Mouse (Mus musculus): ENCODE data around the gene Tor4a. TPM values are rescaled to one million over a fixed set of nuclear protein-coding genes. Genes with fewer than 3 reads are reported as not detected.

The Tor4a gene
- polyA plus RNA-seq, 1 experiment from 2014 or later = 1.6 TPM

DNA sequence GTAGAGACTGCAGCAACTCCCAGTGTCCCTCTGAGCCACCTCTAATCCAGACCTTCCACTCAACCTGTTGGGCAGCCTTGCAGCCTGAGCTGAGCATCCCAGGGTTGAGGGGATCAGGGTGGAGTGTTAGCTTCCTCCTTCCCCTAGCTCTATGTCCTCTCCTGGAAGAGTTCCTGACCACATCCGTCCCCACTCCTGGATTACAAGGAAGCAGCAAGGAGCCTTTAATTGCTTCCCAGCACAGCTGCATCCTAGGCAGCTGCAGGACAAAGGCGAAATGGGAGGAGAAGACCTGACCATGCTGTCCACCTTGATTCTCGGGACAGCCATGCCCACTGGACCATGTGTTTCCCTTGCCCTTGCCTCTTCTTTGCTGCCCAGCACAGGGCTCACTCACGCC, 19.6 kb downstream of the Tor4a start:
- peak overlapping the region; percentile 80 for H3K27ac ChIP-seq (replicated peaks)
- H3K27me3 ChIP-seq (replicated peaks) = no peaks in the 10 kb centered on the region; the same call in 1 of the 2 replicates
- peaks cover 58% of the 10 kb centered on the region for H3K4me1 ChIP-seq
- H3K36me3 ChIP-seq = no peaks in the 10 kb centered on the region
- peak overlapping the region; percentile 12; the same call in 1 of the 2 replicates for H3K4me3 ChIP-seq (replicated peaks)
- H3K4me2 ChIP-seq = peak overlapping the region; percentile 32
- 0 out of 2 replicates have a peak overlapping the region, but pooled peaks have one; percentile 8 for H3K9ac ChIP-seq (replicated peaks)
- no peaks in the 10 kb centered on the region for H3K9me3 ChIP-seq (replicated peaks)
- 26% methylated on average over 4 of the region's 4 CpGs for WGBS
- no peak for ATAC-seq (ENCODE audit: low FRiP score)

DNA sequence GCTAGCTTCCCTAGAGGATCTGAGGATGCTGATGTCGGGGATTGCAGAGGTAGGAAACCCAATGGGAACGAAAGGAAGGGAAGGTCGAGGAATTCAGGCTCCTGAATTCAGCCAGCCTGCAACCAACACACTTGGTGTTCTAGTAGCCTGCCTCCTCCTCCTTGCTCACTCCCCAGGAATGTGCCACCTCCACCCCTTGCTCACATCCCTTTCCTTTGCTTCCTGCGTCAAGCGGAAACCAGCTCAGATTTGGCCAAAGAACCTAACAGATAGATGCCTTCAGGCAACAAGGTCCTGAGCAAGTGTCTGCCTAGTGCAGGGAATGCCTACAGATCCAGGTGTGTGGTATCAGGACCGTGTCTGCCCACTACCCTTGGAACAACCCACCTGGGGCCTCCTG, 20.1 kb downstream of the Tor4a start:
- H3K27me3 ChIP-seq (replicated peaks) = no peaks in the 10 kb centered on the region; the same call in 1 of the 2 replicates
- H3K9me3 ChIP-seq (replicated peaks) = no peaks in the 10 kb centered on the region
- 60% methylated on average over 6 of the region's 6 CpGs for WGBS
- ATAC-seq (ENCODE audit: low FRiP score) = no peak
- H3K36me3 ChIP-seq = no peaks in the 10 kb centered on the region
- peak overlapping the region; percentile 32 for H3K4me2 ChIP-seq
- peaks cover 53% of the 10 kb centered on the region for H3K4me1 ChIP-seq
- H3K4me3 ChIP-seq (replicated peaks) = no peak overlapping the region
- peak overlapping the region; percentile 80 for H3K27ac ChIP-seq (replicated peaks)
- H3K9ac ChIP-seq (replicated peaks) = 0 out of 2 replicates have a peak overlapping the region, but pooled peaks have one; percentile 14

DNA sequence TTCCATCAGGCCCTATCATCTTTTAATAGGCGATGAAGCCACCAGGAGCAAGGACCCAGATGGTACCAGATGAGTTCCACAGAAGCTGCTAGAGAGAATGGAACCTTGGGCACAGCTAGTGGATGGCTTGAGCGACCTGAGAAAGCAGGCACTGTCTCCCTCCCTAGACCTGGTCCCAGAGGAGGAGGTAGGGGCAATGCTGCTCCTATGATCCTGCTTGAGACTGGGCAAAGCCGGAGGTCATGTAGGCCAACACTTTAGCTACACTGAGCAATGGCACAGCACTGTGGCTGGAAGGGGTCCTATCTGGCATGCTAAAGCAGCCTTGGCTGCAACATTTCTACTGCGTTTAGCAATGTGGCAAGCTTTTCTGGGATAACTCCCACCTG, 21.0 kb downstream of the Tor4a start:
- ATAC-seq (ENCODE audit: low FRiP score) = no peak
- H3K4me3 ChIP-seq (replicated peaks) = no peak overlapping the region
- no peaks in the 10 kb centered on the region for H3K9me3 ChIP-seq (replicated peaks)
- WGBS = 87% methylated on average over 4 of the region's 4 CpGs
- H3K9ac ChIP-seq (replicated peaks) = no peak overlapping the region
- H3K27ac ChIP-seq (replicated peaks) = no peak overlapping the region
- no peaks in the 10 kb centered on the region for H3K36me3 ChIP-seq
- H3K4me2 ChIP-seq = no peak overlapping the region
- no peaks in the 10 kb centered on the region; the same call in 1 of the 2 replicates for H3K27me3 ChIP-seq (replicated peaks)
- peaks cover 49% of the 10 kb centered on the region for H3K4me1 ChIP-seq

DNA sequence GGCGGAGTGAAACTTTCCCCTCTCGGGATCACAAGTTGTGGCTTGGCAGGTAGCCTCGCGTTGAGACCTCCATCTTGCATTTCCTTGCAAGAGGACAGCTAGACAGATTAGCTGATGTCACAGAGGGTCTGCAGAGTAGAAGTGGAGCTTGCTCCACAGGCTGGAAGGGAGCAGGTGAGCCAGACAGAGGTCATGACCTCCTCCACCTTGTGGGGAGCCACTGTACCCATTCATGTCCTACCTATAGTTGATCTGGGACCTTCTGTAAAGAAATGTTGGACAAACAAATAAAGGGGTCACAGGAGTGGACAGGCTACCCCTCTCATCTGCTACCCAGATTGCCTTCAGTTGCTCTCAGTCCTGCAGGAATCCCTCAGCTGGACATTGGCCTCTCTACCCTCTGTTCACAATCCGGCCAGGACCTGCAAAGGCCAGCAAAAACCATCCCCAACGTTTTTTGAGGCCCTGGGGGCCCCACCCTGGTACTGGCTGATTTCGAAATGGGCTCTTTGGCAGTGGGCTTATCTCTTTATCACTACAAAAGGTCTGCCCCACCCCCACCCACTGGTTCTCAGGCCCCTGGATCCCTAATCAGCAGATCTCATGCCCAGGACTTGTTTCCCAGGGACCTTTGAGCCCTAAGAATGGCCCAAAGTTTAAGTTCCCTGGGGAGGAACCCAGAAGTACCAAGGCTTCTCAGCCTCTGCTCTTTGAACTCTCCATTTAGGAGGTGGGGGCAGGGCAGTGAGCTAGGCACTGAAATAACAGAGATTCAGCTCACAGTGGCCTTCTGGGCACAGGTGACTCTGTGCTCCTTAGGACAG, 21.6 kb downstream of the Tor4a start:
- ATAC-seq (ENCODE audit: low FRiP score) = no peak
- no peak overlapping the region for H3K9ac ChIP-seq (replicated peaks)
- no peaks in the 10 kb centered on the region for H3K36me3 ChIP-seq
- no peak overlapping the region for H3K4me3 ChIP-seq (replicated peaks)
- no peaks in the 10 kb centered on the region; the same call in 1 of the 2 replicates for H3K27me3 ChIP-seq (replicated peaks)
- 68% methylated on average over 7 of the region's 7 CpGs for WGBS
- no peaks in the 10 kb centered on the region for H3K9me3 ChIP-seq (replicated peaks)
- H3K27ac ChIP-seq (replicated peaks) = no peak overlapping the region
- H3K4me2 ChIP-seq = no peak overlapping the region
- peaks cover 52% of the 10 kb centered on the region for H3K4me1 ChIP-seq

DNA sequence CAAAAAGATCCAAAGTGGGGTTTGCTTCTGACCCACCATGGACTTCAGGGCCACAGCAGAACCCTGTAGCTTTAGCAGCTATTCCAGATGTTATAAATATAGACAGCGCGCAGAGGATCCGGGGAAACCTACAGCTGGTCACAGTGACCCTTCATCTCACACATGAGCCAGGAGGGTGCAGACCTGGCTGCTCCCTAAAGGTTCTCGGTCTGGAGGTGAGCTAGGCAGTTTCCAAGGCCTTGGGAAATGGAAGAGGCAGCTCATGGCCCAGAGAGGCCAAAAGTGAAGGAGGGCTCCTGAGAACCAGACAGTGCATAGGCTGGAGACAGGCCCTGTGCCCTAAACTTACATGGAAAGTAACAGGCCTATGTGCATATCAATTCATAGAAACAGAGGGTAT, 22.9 kb downstream of the Tor4a start:
- Histone ChIP-seq H3K27ac (replicated peaks) (no peak overlapping the region), H3K36me3 (no peaks in the 10 kb centered on the region), H3K4me3 (replicated peaks) (no peak overlapping the region), H3K9me3 (replicated peaks) (no peaks in the 10 kb centered on the region), H3K4me2 (no peak overlapping the region), H3K27me3 (replicated peaks) (no peaks in the 10 kb centered on the region), H3K9ac (replicated peaks) (no peak overlapping the region), H3K4me1 (peaks cover 53% of the 10 kb centered on the region)
- no peak for ATAC-seq (ENCODE audit: low FRiP score)
- WGBS = 98% methylated on average over 4 of the region's 4 CpGs

DNA sequence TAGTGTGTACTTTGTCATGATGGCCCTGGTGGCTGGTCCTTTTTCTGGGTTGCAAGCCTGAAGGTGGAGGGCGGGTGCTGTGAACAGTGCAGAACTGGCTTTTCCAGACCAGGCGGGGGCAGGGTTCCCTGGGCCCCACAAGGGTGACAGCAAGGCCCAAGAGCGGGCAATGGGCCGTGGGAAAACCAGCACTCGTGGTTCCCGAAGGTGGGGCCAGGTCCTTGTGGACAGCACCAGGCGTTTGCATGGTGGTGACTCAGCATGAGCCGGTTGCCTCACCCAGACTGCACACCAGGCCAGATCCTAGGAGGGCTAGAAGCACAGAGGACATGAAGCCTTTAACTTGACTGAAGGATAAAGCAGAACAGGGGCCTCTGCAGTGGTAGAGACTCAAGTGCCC, 24.1 kb downstream of the Tor4a start:
- Histone ChIP-seq H3K9me3 (replicated peaks) (no peaks in the 10 kb centered on the region), H3K36me3 (no peaks in the 10 kb centered on the region), H3K27ac (replicated peaks) (no peak overlapping the region), H3K4me2 (no peak overlapping the region), H3K9ac (replicated peaks) (no peak overlapping the region), H3K4me1 (peaks cover 50% of the 10 kb centered on the region), H3K4me3 (replicated peaks) (no peak overlapping the region), H3K27me3 (replicated peaks) (no peaks in the 10 kb centered on the region)
- ATAC-seq (ENCODE audit: low FRiP score) = no peak
- WGBS = 72% methylated on average over 8 of the region's 8 CpGs

DNA sequence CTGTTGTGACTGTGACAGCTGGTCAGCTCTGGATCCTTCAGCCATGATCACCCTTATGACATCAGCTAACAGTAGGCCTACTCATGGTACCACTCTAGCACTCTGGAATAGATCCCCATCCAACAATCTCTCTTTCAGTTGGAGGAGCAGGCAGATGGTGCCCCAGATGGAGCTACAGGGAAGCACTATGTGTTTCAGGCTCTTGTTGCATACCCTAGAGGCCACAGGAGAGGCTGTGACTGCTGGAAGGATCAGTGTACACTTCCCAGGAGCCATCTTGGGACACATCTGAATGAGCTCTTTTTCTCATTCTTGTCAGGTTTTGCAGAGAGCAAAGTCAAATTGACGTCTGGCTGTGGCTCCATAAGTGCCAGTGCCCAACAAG, 24.9 kb downstream of the Tor4a start:
- H3K9ac ChIP-seq (replicated peaks) = no peak overlapping the region
- no peaks in the 10 kb centered on the region for H3K9me3 ChIP-seq (replicated peaks)
- no peaks in the 10 kb centered on the region for H3K36me3 ChIP-seq
- no peak overlapping the region for H3K27ac ChIP-seq (replicated peaks)
- H3K4me2 ChIP-seq = no peak overlapping the region
- no peaks in the 10 kb centered on the region for H3K27me3 ChIP-seq (replicated peaks)
- H3K4me3 ChIP-seq (replicated peaks) = no peak overlapping the region
- ATAC-seq (ENCODE audit: low FRiP score) = no peak
- 48% methylated on average over 1 of the region's 1 CpGs for WGBS
- peaks cover 43% of the 10 kb centered on the region for H3K4me1 ChIP-seq

DNA sequence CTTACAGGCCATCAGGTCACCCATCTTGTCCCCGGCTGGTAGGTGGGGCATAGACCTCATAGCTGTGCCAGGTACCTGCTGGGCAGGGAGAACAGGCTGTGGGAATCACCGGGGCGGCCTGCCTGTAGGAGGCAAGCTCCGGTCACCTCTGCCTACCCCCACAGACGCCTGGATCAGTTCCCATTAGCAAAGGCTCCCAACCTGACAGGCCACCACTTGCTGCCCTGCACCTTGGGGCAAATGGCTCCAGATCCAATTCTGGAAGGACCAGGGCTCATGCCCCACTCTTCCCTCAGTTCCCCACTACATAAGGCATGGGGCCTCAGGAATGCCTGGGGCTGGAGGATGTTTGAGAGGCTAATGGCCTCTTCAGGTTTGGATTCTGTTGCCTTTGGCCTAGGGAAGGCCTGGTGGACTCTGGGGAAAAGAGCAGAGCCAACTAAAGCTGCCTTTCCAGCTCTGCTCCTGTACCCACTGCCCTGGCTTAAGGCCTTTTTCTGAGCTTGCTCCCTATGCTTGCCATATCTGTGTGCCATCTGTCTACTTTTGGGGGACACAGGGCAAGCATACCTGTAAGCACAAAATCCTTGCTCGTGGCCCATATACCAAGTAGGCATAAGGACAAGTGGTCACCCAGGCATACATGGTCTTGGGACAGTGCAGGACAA, 25.5 kb downstream of the Tor4a start:
- no peak for ATAC-seq (ENCODE audit: low FRiP score)
- WGBS = 83% methylated on average over 6 of the region's 6 CpGs
- no peak overlapping the region for H3K9ac ChIP-seq (replicated peaks)
- H3K9me3 ChIP-seq (replicated peaks) = no peaks in the 10 kb centered on the region
- H3K36me3 ChIP-seq = no peaks in the 10 kb centered on the region
- no peak overlapping the region for H3K27ac ChIP-seq (replicated peaks)
- no peak overlapping the region for H3K4me3 ChIP-seq (replicated peaks)
- H3K4me2 ChIP-seq = no peak overlapping the region
- no peaks in the 10 kb centered on the region for H3K27me3 ChIP-seq (replicated peaks)
- peaks cover 38% of the 10 kb centered on the region for H3K4me1 ChIP-seq

DNA sequence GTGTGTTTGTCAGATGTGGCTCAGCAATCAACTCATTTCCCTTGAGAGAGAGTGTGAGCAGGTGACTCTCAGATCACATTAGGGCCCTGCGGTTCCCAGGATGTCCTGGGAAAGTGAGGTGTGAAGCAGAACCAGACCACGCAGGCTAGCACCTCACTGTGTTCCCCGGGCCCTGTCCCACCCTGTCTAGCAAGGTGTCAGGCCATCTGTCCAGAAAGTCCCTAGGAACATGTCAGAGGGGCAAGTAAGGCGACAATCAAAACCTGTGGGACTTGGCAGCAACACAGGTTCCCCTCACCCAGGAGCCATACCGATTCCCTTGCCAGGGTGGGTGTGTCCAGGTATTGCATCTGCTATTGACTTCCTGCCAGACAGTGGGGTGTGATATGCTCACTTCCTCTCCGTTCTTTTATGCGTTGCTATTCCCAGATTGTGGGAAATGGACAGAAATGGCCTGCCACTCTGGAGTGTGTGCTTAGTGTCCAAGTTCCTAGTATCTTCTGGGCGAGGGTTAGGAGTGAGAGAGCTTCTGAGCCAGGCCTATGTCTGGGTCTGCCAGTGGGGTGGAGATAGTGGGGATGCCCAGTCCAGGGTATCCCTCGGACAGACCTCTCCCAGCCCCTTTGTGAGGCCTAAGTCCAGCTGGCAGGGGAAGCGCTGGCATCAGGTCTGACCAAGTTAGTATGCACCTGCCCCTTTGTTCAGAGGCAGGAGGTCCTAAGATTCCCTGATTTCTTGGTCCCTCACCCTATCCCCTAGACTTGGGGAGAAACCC, 26.2 kb downstream of the Tor4a start:
- ATAC-seq (ENCODE audit: low FRiP score) = no peak
- no peaks in the 10 kb centered on the region for H3K36me3 ChIP-seq

DNA sequence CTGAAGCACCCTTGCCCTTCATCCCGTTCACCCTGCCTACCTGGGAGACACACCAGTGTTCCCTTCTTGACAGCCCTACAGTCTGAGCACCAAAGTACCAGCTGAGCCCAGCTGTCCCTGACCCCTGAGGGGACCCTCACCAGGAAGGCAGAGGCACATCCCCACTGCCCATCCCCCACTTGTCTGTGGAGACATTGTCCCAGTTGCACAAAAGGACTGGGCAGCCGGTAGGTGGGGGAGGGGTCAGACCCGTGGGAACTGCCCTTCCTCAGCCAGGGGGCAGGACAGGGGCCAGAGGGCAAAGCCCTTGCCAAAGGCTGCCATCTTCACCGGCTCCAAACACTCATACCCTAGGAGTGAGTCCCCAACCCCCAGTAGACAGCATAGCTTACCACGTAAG, 26.9 kb downstream of the Tor4a start:
- Histone ChIP-seq H3K4me2 (no peak overlapping the region), H3K9ac (replicated peaks) (no peak overlapping the region), H3K4me3 (replicated peaks) (no peak overlapping the region), H3K27ac (replicated peaks) (0 out of 2 replicates have a peak overlapping the region, but pooled peaks have one; percentile 18), H3K36me3 (no peaks in the 10 kb centered on the region), H3K4me1 (peaks cover 31% of the 10 kb centered on the region), H3K9me3 (replicated peaks) (no peaks in the 10 kb centered on the region), H3K27me3 (replicated peaks) (no peaks in the 10 kb centered on the region)
- no peak for ATAC-seq (ENCODE audit: low FRiP score)
- WGBS = 12% methylated on average over 5 of the region's 5 CpGs

More for the DNA sequence above, 26.2 kb downstream of the Tor4a start:
- Histone ChIP-seq H3K4me3 (replicated peaks) (no peak overlapping the region), H3K4me1 (peaks cover 32% of the 10 kb centered on the region), H3K9me3 (replicated peaks) (no peaks in the 10 kb centered on the region), H3K9ac (replicated peaks) (no peak overlapping the region), H3K27me3 (replicated peaks) (no peaks in the 10 kb centered on the region), H3K27ac (replicated peaks) (no peak overlapping the region), H3K4me2 (no peak overlapping the region)
- WGBS = 71% methylated on average over 10 of the region's 10 CpGs

DNA sequence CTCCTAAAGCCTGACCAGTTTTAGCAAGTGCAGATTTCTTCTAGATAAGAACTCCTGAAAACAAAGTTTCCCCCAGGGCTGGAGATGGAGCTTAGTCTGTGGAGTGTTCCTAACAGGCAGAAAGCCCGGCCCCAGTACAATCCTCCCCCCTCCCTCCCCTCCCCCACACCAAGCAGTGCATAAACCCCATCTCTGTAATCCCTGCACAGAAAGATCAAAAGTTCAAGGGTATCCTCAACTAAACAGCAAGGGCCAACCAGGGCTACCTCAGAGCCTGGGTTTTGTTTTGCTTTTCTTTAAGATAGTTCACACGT, 28.1 kb downstream of the Tor4a start:
- Histone ChIP-seq H3K4me2 (peak overlapping the region; percentile 94), H3K9me3 (replicated peaks) (no peaks in the 10 kb centered on the region), H3K9ac (replicated peaks) (peak overlapping the region; percentile 57; the same call in 1 of the 2 replicates), H3K36me3 (no peaks in the 10 kb centered on the region), H3K4me3 (replicated peaks) (peak overlapping the region; percentile 49), H3K27ac (replicated peaks) (peak overlapping the region; percentile 76), H3K4me1 (peaks cover 36% of the 10 kb centered on the region), H3K27me3 (replicated peaks) (no peaks in the 10 kb centered on the region)
- ATAC-seq (ENCODE audit: low FRiP score) = no peak; the same call in 1 of the 2 replicates
- WGBS = 8% methylated on average over 2 of the region's 2 CpGs

Data from neural tube, embryonic 15.5 days (tissue).